Mouse (Mus musculus): ENCODE results near the gene Cpox. TPM values are rescaled to one million over a fixed set of nuclear protein-coding genes. Genes with fewer than 3 reads are reported as not detected.

Gene Cpox
- polyA plus RNA-seq, 1 experiment from 2014 or later: 40.9 TPM

DNA sequence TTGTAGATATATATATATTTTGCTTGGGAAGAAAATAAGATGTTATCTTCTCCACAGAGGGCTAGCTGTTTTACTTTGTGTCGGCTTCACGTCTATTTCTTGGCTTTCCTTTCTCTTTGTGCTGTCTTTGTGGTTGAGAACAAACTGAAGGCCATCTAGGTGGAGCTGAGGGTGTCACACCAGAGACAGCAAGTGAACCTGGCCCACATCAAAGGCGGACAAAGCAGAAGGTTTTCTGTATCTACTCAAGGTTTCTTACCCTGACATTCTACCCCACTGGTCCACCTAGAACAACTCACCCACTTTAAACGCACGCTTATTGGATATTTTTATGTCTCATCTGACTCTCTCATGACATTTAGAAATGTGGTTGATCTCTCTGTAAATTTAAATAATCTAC lies 24.0 kb downstream of the Cpox start:
- Histone ChIP-seq H3K27ac (no peak overlapping the region), H3K4me1 (replicated peaks; ENCODE audit: insufficient read depth, low read length) (no peaks in the 10 kb centered on the region), H3K36me3 (ENCODE audit: insufficient read depth, low read length) (no peaks in the 10 kb centered on the region), H3K27me3 (ENCODE audit: insufficient read depth, low read length) (no peaks in the 10 kb centered on the region), H3K9ac (ENCODE audit: low read depth, low read length) (no peak overlapping the region), H3K4me3 (replicated peaks; ENCODE audit: low read depth, low read length) (no peak overlapping the region), H3K9me3 (replicated peaks; ENCODE audit: low read length) (no peaks in the 10 kb centered on the region), H3K4me2 (ENCODE audit: low read length) (no peak overlapping the region)
- TF ChIP-seq CTCF (IDR thresholded peaks at IDR 0.05; ENCODE audit: low read depth): no peak
- no peak for DNase-seq (ENCODE audit: low spot score)
- 90% methylated on average over 5 of the region's 5 CpGs for WGBS
- no peak for ATAC-seq (replicated peaks; ENCODE audit: low FRiP score, low read depth)

DNA sequence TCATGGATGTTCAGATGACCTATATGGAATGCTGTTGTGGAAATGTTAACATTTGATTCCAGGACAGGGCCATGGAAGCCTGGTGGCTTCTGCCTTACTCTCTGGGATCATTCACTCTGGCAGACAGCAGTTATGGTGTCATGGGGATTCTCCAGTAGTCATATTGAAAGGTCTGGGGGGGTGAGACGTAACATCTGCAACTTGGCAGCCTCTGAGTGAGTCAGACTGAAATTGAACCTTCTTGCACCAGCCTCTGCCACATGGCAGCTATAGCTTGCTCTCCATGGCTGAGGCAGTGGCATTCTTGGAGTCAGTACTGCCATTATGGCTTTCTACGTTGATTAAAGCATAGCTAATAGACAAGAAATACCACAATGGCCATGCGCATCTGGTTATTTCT lies 26.7 kb downstream of the Cpox start:
- no peaks in the 10 kb centered on the region for H3K9me3 ChIP-seq (replicated peaks; ENCODE audit: low read length)
- no peaks in the 10 kb centered on the region for H3K36me3 ChIP-seq (ENCODE audit: insufficient read depth, low read length)
- H3K4me1 ChIP-seq (replicated peaks; ENCODE audit: insufficient read depth, low read length): no peaks in the 10 kb centered on the region
- ATAC-seq (replicated peaks; ENCODE audit: low FRiP score, low read depth) (no peak), DNase-seq (ENCODE audit: low spot score) (no peak)
- H3K27me3 ChIP-seq (ENCODE audit: insufficient read depth, low read length): no peaks in the 10 kb centered on the region
- WGBS: 90% methylated on average over 3 of the region's 3 CpGs
- H3K4me2 ChIP-seq (ENCODE audit: low read length): no peak overlapping the region
- no peak overlapping the region for H3K4me3 ChIP-seq (replicated peaks; ENCODE audit: low read depth, low read length)
- TF ChIP-seq CTCF (IDR thresholded peaks at IDR 0.05; ENCODE audit: low read depth): no peak
- H3K27ac ChIP-seq: no peak overlapping the region
- no peak overlapping the region for H3K9ac ChIP-seq (ENCODE audit: low read depth, low read length)

DNA sequence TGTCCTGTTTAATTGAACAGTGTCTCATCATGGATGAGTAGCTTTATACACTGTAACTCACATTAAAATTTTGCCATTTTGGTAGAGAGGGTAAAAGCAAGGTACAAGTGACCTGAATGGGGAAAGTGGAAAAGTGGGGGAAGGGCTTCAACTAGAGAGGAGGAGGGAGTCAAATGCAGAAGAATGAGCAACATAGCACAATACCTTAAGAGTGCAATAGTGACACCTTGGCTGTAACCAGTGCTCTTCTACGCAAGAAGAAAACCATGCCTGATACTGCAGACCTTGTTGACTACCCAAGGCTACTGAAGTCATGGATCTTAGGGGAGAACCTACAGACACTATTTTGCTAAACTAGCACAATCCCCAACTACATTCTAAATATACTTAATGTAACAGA lies 27.2 kb downstream of the Cpox start:
- Histone ChIP-seq H3K36me3 (ENCODE audit: insufficient read depth, low read length) (no peaks in the 10 kb centered on the region), H3K27ac (no peak overlapping the region), H3K4me1 (replicated peaks; ENCODE audit: insufficient read depth, low read length) (no peaks in the 10 kb centered on the region), H3K27me3 (ENCODE audit: insufficient read depth, low read length) (no peaks in the 10 kb centered on the region), H3K4me2 (ENCODE audit: low read length) (no peak overlapping the region), H3K4me3 (replicated peaks; ENCODE audit: low read depth, low read length) (no peak overlapping the region), H3K9ac (ENCODE audit: low read depth, low read length) (no peak overlapping the region), H3K9me3 (replicated peaks; ENCODE audit: low read length) (no peaks in the 10 kb centered on the region)
- DNase-seq (ENCODE audit: low spot score) (no peak), ATAC-seq (replicated peaks; ENCODE audit: low FRiP score, low read depth) (no peak)
- TF ChIP-seq CTCF (IDR thresholded peaks at IDR 0.05; ENCODE audit: low read depth): no peak
- 97% methylated on average over 1 of the region's 1 CpGs for WGBS

DNA sequence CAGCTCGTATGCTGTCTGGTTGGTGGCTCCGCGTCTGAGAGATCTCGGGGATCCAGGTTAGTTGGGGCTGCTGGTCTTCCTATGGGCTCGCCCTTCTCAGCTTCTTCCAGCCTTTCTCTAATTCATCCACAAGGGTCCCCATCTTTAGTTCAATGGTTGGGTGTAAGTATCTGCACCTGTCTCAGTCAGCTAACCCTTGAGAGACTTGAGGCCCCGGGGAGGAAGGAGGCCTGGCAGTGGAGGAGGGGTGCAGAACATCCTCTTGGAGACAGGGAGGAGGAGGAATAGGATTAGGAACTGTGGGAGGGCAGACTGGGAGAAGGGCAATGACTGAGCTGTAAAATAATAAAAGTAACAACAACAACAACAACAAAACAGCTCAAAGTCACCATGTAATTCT lies 30.1 kb downstream of the Cpox start:
- Histone ChIP-seq H3K27ac (no peak overlapping the region), H3K4me3 (replicated peaks; ENCODE audit: low read depth, low read length) (no peak overlapping the region), H3K4me2 (ENCODE audit: low read length) (no peak overlapping the region), H3K27me3 (ENCODE audit: insufficient read depth, low read length) (no peaks in the 10 kb centered on the region), H3K9me3 (replicated peaks; ENCODE audit: low read length) (no peaks in the 10 kb centered on the region), H3K36me3 (ENCODE audit: insufficient read depth, low read length) (no peaks in the 10 kb centered on the region), H3K9ac (ENCODE audit: low read depth, low read length) (no peak overlapping the region), H3K4me1 (replicated peaks; ENCODE audit: insufficient read depth, low read length) (no peaks in the 10 kb centered on the region)
- 64% methylated on average over 6 of the region's 6 CpGs for WGBS
- TF ChIP-seq CTCF (IDR thresholded peaks at IDR 0.05; ENCODE audit: low read depth): no peak
- no peak for ATAC-seq (replicated peaks; ENCODE audit: low FRiP score, low read depth)
- DNase-seq (ENCODE audit: low spot score): no peak

DNA sequence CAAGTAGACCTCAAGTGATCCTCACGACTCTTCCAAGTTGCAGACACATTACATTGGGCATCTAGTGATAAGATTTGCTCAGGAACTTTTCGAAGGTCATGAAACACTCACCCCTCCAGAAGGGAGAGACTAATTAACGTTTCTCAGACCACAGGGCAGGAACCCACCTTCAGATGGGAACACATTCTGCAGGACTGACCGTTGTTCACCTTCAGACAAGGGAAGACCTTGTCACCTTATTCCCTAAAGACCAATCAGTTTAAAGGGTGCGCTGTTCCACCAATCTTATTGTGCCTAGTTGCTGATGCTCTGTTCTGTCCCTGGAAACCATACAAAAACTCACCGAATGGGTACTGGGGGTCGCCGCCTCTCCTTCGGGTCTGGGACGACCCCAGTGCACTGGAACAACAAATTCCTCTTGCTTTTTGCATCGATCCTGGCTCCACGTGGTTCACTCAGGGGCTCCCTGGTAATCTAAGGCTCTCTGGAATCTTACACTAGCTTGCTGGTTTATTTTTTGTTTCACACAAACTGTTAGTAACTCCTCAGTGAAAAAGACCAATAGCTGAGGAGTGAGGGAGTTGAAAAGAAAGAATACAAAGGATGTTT lies 30.8 kb downstream of the Cpox start:
- Histone ChIP-seq H3K4me3 (replicated peaks; ENCODE audit: low read depth, low read length) (no peak overlapping the region), H3K4me2 (ENCODE audit: low read length) (no peak overlapping the region), H3K9me3 (replicated peaks; ENCODE audit: low read length) (no peaks in the 10 kb centered on the region), H3K27me3 (ENCODE audit: insufficient read depth, low read length) (no peaks in the 10 kb centered on the region), H3K36me3 (ENCODE audit: insufficient read depth, low read length) (no peaks in the 10 kb centered on the region), H3K9ac (ENCODE audit: low read depth, low read length) (no peak overlapping the region), H3K4me1 (replicated peaks; ENCODE audit: insufficient read depth, low read length) (no peaks in the 10 kb centered on the region), H3K27ac (no peak overlapping the region)
- WGBS: 84% methylated on average over 12 of the region's 12 CpGs
- ATAC-seq (replicated peaks; ENCODE audit: low FRiP score, low read depth) (no peak), DNase-seq (ENCODE audit: low spot score) (no peak)
- TF ChIP-seq CTCF (IDR thresholded peaks at IDR 0.05; ENCODE audit: low read depth): no peak

DNA sequence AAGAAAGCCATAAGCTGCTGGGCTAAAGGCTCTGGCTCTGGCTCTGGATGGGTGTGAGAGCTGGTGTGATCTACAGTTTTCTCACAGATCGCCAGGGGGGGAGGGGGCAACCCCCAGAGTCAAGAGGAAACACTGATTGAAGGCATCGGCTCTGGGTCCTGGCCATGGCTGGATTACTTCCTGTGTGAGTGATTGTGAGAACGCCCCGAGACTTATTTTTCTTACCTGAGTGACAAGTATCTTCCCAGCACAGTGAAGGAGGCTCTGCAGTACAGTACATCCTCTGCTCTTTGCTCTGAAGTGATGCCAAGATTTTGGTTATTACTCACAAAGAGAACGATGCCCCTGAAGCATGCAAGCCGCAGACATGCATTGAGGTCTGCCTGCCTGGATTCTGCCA lies 31.7 kb downstream of the Cpox start:
- DNase-seq (ENCODE audit: low spot score) (no peak), ATAC-seq (replicated peaks; ENCODE audit: low FRiP score, low read depth) (no peak)
- TF ChIP-seq CTCF (IDR thresholded peaks at IDR 0.05; ENCODE audit: low read depth): no peak
- Histone ChIP-seq H3K4me2 (ENCODE audit: low read length) (no peak overlapping the region), H3K9me3 (replicated peaks; ENCODE audit: low read length) (no peaks in the 10 kb centered on the region), H3K36me3 (ENCODE audit: insufficient read depth, low read length) (no peaks in the 10 kb centered on the region), H3K27ac (no peak overlapping the region), H3K9ac (ENCODE audit: low read depth, low read length) (no peak overlapping the region), H3K4me3 (replicated peaks; ENCODE audit: low read depth, low read length) (no peak overlapping the region), H3K27me3 (ENCODE audit: insufficient read depth, low read length) (no peaks in the 10 kb centered on the region), H3K4me1 (replicated peaks; ENCODE audit: insufficient read depth, low read length) (no peaks in the 10 kb centered on the region)
- 34% methylated on average over 6 of the region's 6 CpGs for WGBS

DNA sequence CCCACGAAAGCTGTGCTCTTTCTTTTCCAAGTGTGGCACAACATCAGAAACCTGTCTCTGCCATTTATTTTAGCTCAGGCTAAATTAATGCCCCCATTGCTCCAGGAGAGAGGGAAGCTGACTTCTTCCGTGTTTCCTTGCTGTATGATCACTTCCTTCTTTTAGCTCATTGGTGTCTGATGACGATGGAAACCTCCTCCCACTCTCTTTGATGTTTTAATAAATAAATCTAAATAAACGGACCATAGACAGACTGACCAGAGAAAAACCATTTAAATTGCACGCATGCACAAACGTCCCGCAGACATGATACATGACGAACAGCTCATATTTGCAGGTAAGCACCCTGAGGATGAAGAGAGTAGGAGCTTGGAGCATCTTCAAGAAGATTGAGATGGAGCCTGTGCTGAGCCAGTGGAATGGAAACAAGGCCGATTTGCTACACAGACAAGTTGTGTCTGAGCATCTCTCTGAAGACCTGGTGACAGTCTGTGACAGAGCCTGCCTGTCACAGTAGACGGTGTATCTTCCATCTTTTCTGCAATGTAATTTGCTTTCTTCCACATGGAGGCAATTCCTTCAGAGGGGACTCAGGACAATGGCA lies 32.3 kb downstream of the Cpox start:
- TF ChIP-seq CTCF (IDR thresholded peaks at IDR 0.05; ENCODE audit: low read depth): no peak
- Histone ChIP-seq H3K9me3 (replicated peaks; ENCODE audit: low read length) (no peaks in the 10 kb centered on the region), H3K27ac (no peak overlapping the region), H3K9ac (ENCODE audit: low read depth, low read length) (no peak overlapping the region), H3K36me3 (ENCODE audit: insufficient read depth, low read length) (no peaks in the 10 kb centered on the region), H3K4me1 (replicated peaks; ENCODE audit: insufficient read depth, low read length) (no peaks in the 10 kb centered on the region), H3K4me3 (replicated peaks; ENCODE audit: low read depth, low read length) (no peak overlapping the region), H3K27me3 (ENCODE audit: insufficient read depth, low read length) (no peaks in the 10 kb centered on the region), H3K4me2 (ENCODE audit: low read length) (no peak overlapping the region)
- WGBS: 64% methylated on average over 10 of the region's 10 CpGs
- ATAC-seq (replicated peaks; ENCODE audit: low FRiP score, low read depth) (no peak), DNase-seq (ENCODE audit: low spot score) (no peak)

Data from kidney, postnatal 0 days (tissue).